Mouse (Mus musculus) neural tube, embryonic 13.5 days (tissue): ENCODE measurements at regions not wholly inside any gene's neighbourhood (a gene's known extent, or its start where the extent isn't known, plus 50 kb on each side); places are given as distances from the start of the nearest gene placed in this dataset.

Experiments
- ATAC-seq: fragments of 200-750 bp; cut with Nextera tagmentation; 2 replicates; pipeline ENCODE4 v1.8.0; 2017; ENCODE audit warnings: low read depth, mild to moderate bottlenecking, moderate TSS enrichment, moderate library complexity
- H3K27ac ChIP-seq: fragments of 300-500 bp; sonication (generic); replicated peaks from 2 replicates; pipeline ENCODE4 v1.5.1; 2015; ENCODE audit warnings: moderate library complexity, mild to moderate bottlenecking, inconsistent platforms
- H3K27me3 ChIP-seq: fragments of 300-500 bp; sonication (generic); 2 replicates; pipeline ENCODE4 v1.6.1; 2015; ENCODE audit warnings: mild to moderate bottlenecking, inconsistent platforms
- H3K36me3 ChIP-seq: fragments of 300-500 bp; sonication (generic); 2 replicates; pipeline ENCODE4 v1.6.1; 2015; ENCODE audit warnings: mild to moderate bottlenecking, inconsistent platforms
- H3K4me1 ChIP-seq: fragments of 300-500 bp; sonication (generic); replicated peaks from 2 replicates; pipeline ENCODE4 v1.6.1; 2015; ENCODE audit warnings: inconsistent platforms
- H3K4me2 ChIP-seq: fragments of 300-500 bp; sonication (generic); 2 replicates; pipeline ENCODE4 v1.6.1; 2015; ENCODE audit warnings: inconsistent platforms, mild to moderate bottlenecking, moderate library complexity
- H3K4me3 ChIP-seq: fragments of 300-500 bp; sonication (generic); 2 replicates; pipeline ENCODE4 v1.5.1; 2015; ENCODE audit warnings: mild to moderate bottlenecking, inconsistent platforms
- H3K9ac ChIP-seq: fragments of 300-500 bp; sonication (generic); 2 replicates; pipeline ENCODE4 v1.6.1; 2015; ENCODE audit warnings: moderate library complexity, mild to moderate bottlenecking, inconsistent platforms
- H3K9me3 ChIP-seq: fragments of 300-500 bp; sonication (generic); 2 replicates; pipeline ENCODE4 v1.6.1; 2016; ENCODE audit warnings: inconsistent platforms
- WGBS: fragments of 180-500 bp; shearing (Covaris S2); methylation state at CpG from one replicate; pipeline ENCODE4 v1.1.7; 2015; 5-methylcytosine and 5-hydroxymethylcytosine counted together

GRCm38 (mm10) chr3:21842545-21843291 is 233.7 kb upstream of the Tbl1xr1 start:
- no peak overlapping the region for H3K9ac ChIP-seq
- no peak overlapping the region for H3K4me3 ChIP-seq
- H3K4me1 ChIP-seq = peaks cover 31% of the 10 kb centered on the region
- no peaks in the 10 kb centered on the region for H3K36me3 ChIP-seq
- H3K9me3 ChIP-seq = no peaks in the 10 kb centered on the region
- ATAC-seq = peak; percentile 65
- H3K4me2 ChIP-seq = no peak overlapping the region
- WGBS = 26% methylated on average over 10 of the region's 10 CpGs
- H3K27ac ChIP-seq = peak overlapping the region; percentile 67
- H3K27me3 ChIP-seq = no peaks in the 10 kb centered on the region

GRCm38 (mm10) chr3:21843292-21843852 is 233.1 kb upstream of the Tbl1xr1 start:
- ATAC-seq = 0 out of 2 replicates have a peak, but pooled peaks have one; percentile 40
- WGBS = 34% methylated on average over 5 of the region's 5 CpGs

GRCm38 (mm10) chr3:21849831-21850230 is 226.6 kb upstream of the Tbl1xr1 start:
- no peak for ATAC-seq
- Histone ChIP-seq H3K4me3 (no peak overlapping the region), H3K27ac (no peak overlapping the region), H3K9me3 (no peaks in the 10 kb centered on the region), H3K36me3 (no peaks in the 10 kb centered on the region), H3K9ac (no peak overlapping the region), H3K4me1 (no peaks in the 10 kb centered on the region; the same call in 1 of the 2 replicates), H3K27me3 (no peaks in the 10 kb centered on the region), H3K4me2 (no peak overlapping the region)
- 85% methylated on average over 5 of the region's 5 CpGs for WGBS

More at GRCm38 (mm10) chr3:21843292-21843852, 233.1 kb upstream of the Tbl1xr1 start:
- H3K36me3 ChIP-seq = no peaks in the 10 kb centered on the region
- H3K4me2 ChIP-seq = no peak overlapping the region
- no peak overlapping the region for H3K4me3 ChIP-seq
- H3K4me1 ChIP-seq = peaks cover 31% of the 10 kb centered on the region
- H3K27me3 ChIP-seq = no peaks in the 10 kb centered on the region
- no peak overlapping the region for H3K9ac ChIP-seq
- H3K27ac ChIP-seq = peak overlapping the region; percentile 67
- no peaks in the 10 kb centered on the region for H3K9me3 ChIP-seq

- Histone ChIP-seq H3K27me3 (no peaks in the 10 kb centered on the region), H3K9me3 (no peaks in the 10 kb centered on the region), H3K4me2 (no peak overlapping the region), H3K9ac (no peak overlapping the region), H3K4me3 (no peak overlapping the region), H3K4me1 (no peaks in the 10 kb centered on the region; the same call in 1 of the 2 replicates), H3K27ac (no peak overlapping the region), H3K36me3 (no peaks in the 10 kb centered on the region)
- WGBS = 93% methylated on average over 2 of the region's 2 CpGs
- peak; percentile 32; the same call in 1 of the 2 replicates for ATAC-seq
Measured at GRCm38 (mm10) chr3:21850977-21851376, 225.5 kb upstream of the Tbl1xr1 start.

GRCm38 (mm10) chr3:21854340-21854739 is 222.1 kb upstream of the Tbl1xr1 start:
- ATAC-seq = no peak
- no peak overlapping the region for H3K4me2 ChIP-seq
- H3K27me3 ChIP-seq = no peaks in the 10 kb centered on the region
- no peak overlapping the region for H3K27ac ChIP-seq
- no peak overlapping the region for H3K4me3 ChIP-seq
- no peaks in the 10 kb centered on the region; the same call in 1 of the 2 replicates for H3K4me1 ChIP-seq
- H3K36me3 ChIP-seq = no peaks in the 10 kb centered on the region
- H3K9me3 ChIP-seq = no peaks in the 10 kb centered on the region
- no peak overlapping the region for H3K9ac ChIP-seq
- 79% methylated on average over 2 of the region's 2 CpGs for WGBS

- Histone ChIP-seq H3K4me2 (no peak overlapping the region), H3K27me3 (no peaks in the 10 kb centered on the region), H3K9ac (no peak overlapping the region), H3K36me3 (no peaks in the 10 kb centered on the region), H3K4me1 (no peaks in the 10 kb centered on the region), H3K4me3 (no peak overlapping the region), H3K9me3 (no peaks in the 10 kb centered on the region), H3K27ac (no peak overlapping the region)
- 92% methylated on average over 1 of the region's 1 CpGs for WGBS
- no peak for ATAC-seq
Measured at GRCm38 (mm10) chr3:21859436-21859835, 217.0 kb upstream of the Tbl1xr1 start.

- Histone ChIP-seq H3K27ac (no peak overlapping the region), H3K27me3 (no peaks in the 10 kb centered on the region), H3K36me3 (no peaks in the 10 kb centered on the region), H3K9ac (no peak overlapping the region), H3K4me1 (no peaks in the 10 kb centered on the region), H3K4me3 (no peak overlapping the region), H3K9me3 (no peaks in the 10 kb centered on the region), H3K4me2 (no peak overlapping the region)
- no peak for ATAC-seq
- 40% methylated on average over 4 of the region's 4 CpGs for WGBS
Measured at GRCm38 (mm10) chr3:21860915-21861635, 215.4 kb upstream of the Tbl1xr1 start.

GRCm38 (mm10) chr3:21861636-21861970 is 214.8 kb upstream of the Tbl1xr1 start:
- Histone ChIP-seq H3K4me1 (no peaks in the 10 kb centered on the region), H3K9me3 (no peaks in the 10 kb centered on the region), H3K36me3 (no peaks in the 10 kb centered on the region), H3K4me2 (no peak overlapping the region), H3K27ac (no peak overlapping the region), H3K27me3 (no peaks in the 10 kb centered on the region), H3K4me3 (no peak overlapping the region), H3K9ac (no peak overlapping the region)
- 84% methylated on average over 4 of the region's 4 CpGs for WGBS
- ATAC-seq = no peak

GRCm38 (mm10) chr3:21864391-21864790 is 212.1 kb upstream of the Tbl1xr1 start:
- no peaks in the 10 kb centered on the region for H3K27me3 ChIP-seq
- no peak overlapping the region for H3K27ac ChIP-seq
- 50% methylated on average over 5 of the region's 5 CpGs for WGBS
- H3K4me2 ChIP-seq = no peak overlapping the region
- no peak overlapping the region for H3K4me3 ChIP-seq
- H3K9me3 ChIP-seq = no peaks in the 10 kb centered on the region
- no peaks in the 10 kb centered on the region for H3K36me3 ChIP-seq
- no peak for ATAC-seq
- H3K9ac ChIP-seq = no peak overlapping the region
- H3K4me1 ChIP-seq = no peaks in the 10 kb centered on the region

GRCm38 (mm10) chr3:21865856-21866255 is 210.6 kb upstream of the Tbl1xr1 start:
- no peak overlapping the region for H3K4me3 ChIP-seq
- 90% methylated on average over 1 of the region's 1 CpGs for WGBS
- no peak overlapping the region for H3K9ac ChIP-seq

GRCm38 (mm10) chr3:21878396-21878795 is 198.1 kb upstream of the Tbl1xr1 start:
- 74% methylated on average over 2 of the region's 2 CpGs for WGBS
- no peaks in the 10 kb centered on the region for H3K9me3 ChIP-seq
- H3K4me1 ChIP-seq = no peaks in the 10 kb centered on the region
- no peak for ATAC-seq
- H3K4me2 ChIP-seq = no peak overlapping the region
- no peaks in the 10 kb centered on the region for H3K27me3 ChIP-seq
- H3K36me3 ChIP-seq = no peaks in the 10 kb centered on the region
- H3K4me3 ChIP-seq = no peak overlapping the region
- H3K27ac ChIP-seq = no peak overlapping the region
- no peak overlapping the region for H3K9ac ChIP-seq

More at GRCm38 (mm10) chr3:21865856-21866255, 210.6 kb upstream of the Tbl1xr1 start:
- no peak overlapping the region for H3K4me2 ChIP-seq
- no peak for ATAC-seq
- H3K27me3 ChIP-seq = no peaks in the 10 kb centered on the region
- no peaks in the 10 kb centered on the region for H3K4me1 ChIP-seq
- H3K9me3 ChIP-seq = no peaks in the 10 kb centered on the region
- no peaks in the 10 kb centered on the region for H3K36me3 ChIP-seq
- no peak overlapping the region for H3K27ac ChIP-seq

- Histone ChIP-seq H3K4me2 (no peak overlapping the region), H3K4me1 (no peaks in the 10 kb centered on the region), H3K27me3 (no peaks in the 10 kb centered on the region), H3K27ac (no peak overlapping the region), H3K9ac (no peak overlapping the region), H3K36me3 (no peaks in the 10 kb centered on the region), H3K4me3 (no peak overlapping the region), H3K9me3 (no peaks in the 10 kb centered on the region)
- no peak for ATAC-seq
- 86% methylated on average over 3 of the region's 3 CpGs for WGBS
Measured at GRCm38 (mm10) chr3:21884216-21884615, 192.2 kb upstream of the Tbl1xr1 start.
